Mouse (Mus musculus) C2C12 (cell line): ENCODE measurements around the gene Shc2.

Experiments
- CTCF ChIP-seq: IDR thresholded peaks from one replicate; pipeline ENCODE4 v1.5.1; 2011; ENCODE audit not compliant: control insufficient read depth, insufficient read depth, insufficient read length
- USF1 ChIP-seq: IDR thresholded peaks from one replicate; pipeline ENCODE4 v1.6.1; 2011; ENCODE audit warnings: low read depth, mild to moderate bottlenecking, control low read depth, moderate library complexity

DNA sequence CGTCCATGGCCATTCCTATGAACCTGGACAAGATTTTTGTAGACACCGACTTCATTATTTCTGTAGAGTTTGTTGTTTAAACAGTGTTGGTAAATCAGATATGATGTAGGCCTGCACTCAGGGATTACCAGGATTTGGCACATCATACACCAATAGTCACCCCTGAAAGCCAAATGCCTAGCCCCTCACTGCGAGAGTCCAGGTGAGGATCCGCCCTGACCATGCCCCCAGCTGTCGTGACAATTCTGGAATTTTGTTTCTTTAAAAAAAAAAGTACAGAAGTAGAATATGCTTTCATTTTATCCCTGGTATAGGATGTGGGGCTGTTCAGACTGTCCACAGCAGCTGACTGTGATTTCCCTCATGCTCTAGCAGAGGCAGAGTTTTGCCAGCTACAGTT, 67.8 kb downstream of the Shc2 start:
- TF ChIP-seq USF1 (no peak), CTCF (no peak)
